Mouse (Mus musculus) brain, adult 2 months (tissue): Measurements from ENCODE around the gene Gpx7.
"Not testable (repeated sequence)": the region's sequence is repeated elsewhere in the genome, so short reads cannot be mapped to it uniquely, and the experiment has no call there.

Experiments used
- DNase-seq: peaks from one replicate; pipeline ENCODE4 v3.0.0; 2011; ENCODE audit warnings: low read depth, low spot score

The Gpx7 gene

GRCm38 (mm10) chr4:108391124-108391523 lies 15.6 kb downstream of the Gpx7 start:
- no peak for DNase-seq

GRCm38 (mm10) chr4:108388741-108389140 lies 18.0 kb downstream of the Gpx7 start:
- no peak for DNase-seq

- DNase-seq, result peak; percentile 60
Observed at GRCm38 (mm10) chr4:108387681-108388253, 19.0 kb downstream of the Gpx7 start.

GRCm38 (mm10) chr4:108387106-108387505 lies 19.7 kb downstream of the Gpx7 start:
- DNase-seq, result no peak

- no peak for DNase-seq
Observed at GRCm38 (mm10) chr4:108386087-108386486, 20.7 kb downstream of the Gpx7 start.

GRCm38 (mm10) chr4:108383183-108383714 lies 23.5 kb downstream of the Gpx7 start, which contains the start of gene Shisal2a:
Shisal2a (minus strand) TSS chr4:108383349.
- DNase-seq, result no peak

GRCm38 (mm10) chr4:108380146-108380545 lies 26.6 kb downstream of the Gpx7 start:
- DNase-seq, result no peak

- peak; percentile 24 for DNase-seq
Observed at GRCm38 (mm10) chr4:108379476-108379875, 27.3 kb downstream of the Gpx7 start.

GRCm38 (mm10) chr4:108372166-108372565 lies 34.6 kb downstream of the Gpx7 start:
- DNase-seq, result no peak

GRCm38 (mm10) chr4:108371421-108371820 lies 35.3 kb downstream of the Gpx7 start:
- peak; percentile 23 for DNase-seq

- no peak for DNase-seq
Observed at GRCm38 (mm10) chr4:108370409-108370808, 36.4 kb downstream of the Gpx7 start.

- DNase-seq, result no peak
Observed at GRCm38 (mm10) chr4:108369254-108369653, 37.5 kb downstream of the Gpx7 start.

GRCm38 (mm10) chr4:108364111-108364476 lies 42.7 kb downstream of the Gpx7 start:
- no peak for DNase-seq

GRCm38 (mm10) chr4:108363355-108364110 lies 43.2 kb downstream of the Gpx7 start:
- DNase-seq, result no peak

GRCm38 (mm10) chr4:108362321-108363261 lies 44.2 kb downstream of the Gpx7 start:
- DNase-seq, result no peak

GRCm38 (mm10) chr4:108360136-108361055 lies 46.4 kb downstream of the Gpx7 start:
- peak; percentile 81 for DNase-seq

- DNase-seq, result no peak
Observed at GRCm38 (mm10) chr4:108358498-108358897, 48.3 kb downstream of the Gpx7 start.

- DNase-seq, result no peak
Observed at GRCm38 (mm10) chr4:108357458-108357857, 49.3 kb downstream of the Gpx7 start.

GRCm38 (mm10) chr4:108353591-108353990 lies 53.2 kb downstream of the Gpx7 start:
- not testable (repeated sequence) for DNase-seq

- no peak for DNase-seq
Observed at GRCm38 (mm10) chr4:108350819-108351218, 55.9 kb downstream of the Gpx7 start.
